Mouse (Mus musculus): ENCODE data around the gene Qars. TPM values are rescaled to one million over a fixed set of nuclear protein-coding genes. Genes with fewer than 3 reads are reported as not detected.

The Qars gene
- total RNA-seq, 2 experiments from 2014 or later, result 76.7 to 80.8 TPM

DNA sequence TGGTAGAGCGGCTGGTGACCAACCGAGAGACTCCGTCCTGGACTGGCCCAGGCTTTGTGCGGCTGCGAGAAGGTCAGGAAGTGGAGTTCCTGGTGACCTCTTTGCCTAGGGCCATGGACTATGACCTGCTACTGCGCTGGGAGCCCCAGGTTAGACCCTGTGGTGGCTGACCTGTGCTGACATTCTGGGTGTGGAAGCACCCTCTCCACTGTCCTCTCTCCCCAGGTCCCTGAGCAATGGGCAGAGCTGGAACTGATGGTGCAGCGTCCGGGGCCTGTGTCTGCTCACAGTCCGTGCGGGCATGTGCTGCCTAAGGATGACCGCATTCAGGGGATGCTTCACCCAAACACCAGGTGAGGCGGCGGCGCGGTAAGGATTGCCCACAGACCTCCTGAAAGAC, 23.5 kb upstream of the Qars start:
- DNase-seq (ENCODE audit: low spot score in 2 of 2), result no peak
- intact Hi-C loops (cut with DNase I), result no loop called here

DNA sequence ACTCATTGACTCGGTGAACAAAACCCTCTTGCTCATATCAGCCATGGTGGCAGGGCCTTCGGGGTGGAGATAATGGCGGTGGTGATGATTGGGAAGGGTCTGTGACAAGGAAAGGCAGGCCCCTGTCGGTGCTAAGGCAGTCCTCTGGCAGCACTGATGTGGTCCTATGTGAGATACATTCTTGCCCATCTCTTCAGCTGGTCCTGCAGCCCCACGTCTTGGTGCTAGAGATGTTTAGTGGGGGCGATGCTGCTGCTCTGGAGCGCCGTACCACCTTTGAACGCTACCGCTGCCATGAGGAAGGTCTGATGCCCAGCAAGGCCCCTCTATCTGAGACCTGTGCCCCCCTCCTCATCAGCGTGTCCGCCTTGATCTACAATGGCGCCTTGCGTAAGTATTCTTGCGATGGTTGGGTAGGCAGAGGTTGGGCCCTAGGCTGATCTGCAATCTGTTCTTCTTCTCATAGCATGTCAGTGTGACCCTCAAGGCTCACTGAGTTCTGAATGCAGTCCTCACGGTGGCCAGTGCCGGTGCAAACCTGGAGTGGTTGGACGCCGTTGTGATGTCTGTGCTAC, 22.1 kb upstream of the Qars start:
- intact Hi-C loops (cut with DNase I), result no loop called here
- DNase-seq (ENCODE audit: low spot score in 2 of 2), result no peak

DNA sequence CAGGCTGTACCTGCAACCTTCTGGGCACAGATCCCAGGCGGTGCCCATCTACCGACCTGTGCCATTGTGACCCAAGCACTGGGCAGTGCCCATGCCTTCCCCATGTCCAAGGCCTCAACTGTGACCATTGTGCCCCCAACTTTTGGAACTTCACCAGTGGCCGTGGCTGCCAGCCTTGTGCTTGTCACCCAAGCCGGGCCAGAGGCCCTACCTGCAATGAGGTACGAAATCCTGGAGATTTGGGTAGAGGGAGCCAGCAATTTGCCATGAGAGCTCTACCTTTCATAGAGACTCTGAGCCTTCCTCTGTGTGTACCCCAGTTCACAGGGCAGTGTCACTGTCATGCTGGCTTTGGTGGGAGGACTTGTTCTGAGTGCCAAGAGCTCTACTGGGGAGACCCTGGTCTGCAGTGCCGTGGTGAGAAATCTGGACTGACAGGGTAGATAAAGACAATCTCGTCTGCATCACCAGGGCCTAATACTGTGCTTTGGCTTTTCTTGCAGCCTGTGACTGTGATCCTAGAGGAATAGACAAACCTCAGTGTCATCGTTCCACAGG, 20.5 kb upstream of the Qars start:
- intact Hi-C loops (cut with DNase I), result no loop called here
- DNase-seq (ENCODE audit: low spot score in 2 of 2), result no peak

DNA sequence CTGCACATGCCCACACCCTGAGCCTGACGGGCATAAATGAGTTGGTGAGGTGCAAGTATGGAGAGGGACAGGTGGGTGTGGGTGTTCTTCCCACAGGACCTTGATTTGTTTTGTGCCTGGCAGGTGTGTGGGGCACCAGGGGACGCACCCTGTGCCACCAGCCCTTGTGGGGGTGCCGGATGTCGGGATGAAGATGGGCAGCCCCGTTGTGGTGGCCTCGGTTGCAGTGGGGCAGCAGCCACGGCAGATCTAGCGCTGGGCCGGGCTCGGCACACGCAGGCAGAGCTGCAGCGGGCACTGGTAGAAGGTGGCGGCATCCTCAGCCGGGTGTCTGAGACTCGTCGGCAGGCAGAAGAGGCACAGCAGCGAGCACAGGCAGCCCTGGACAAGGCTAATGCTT, 19.1 kb upstream of the Qars start:
- no peak for DNase-seq (ENCODE audit: low spot score in 2 of 2)
- intact Hi-C loops (cut with DNase I), result no loop called here

DNA sequence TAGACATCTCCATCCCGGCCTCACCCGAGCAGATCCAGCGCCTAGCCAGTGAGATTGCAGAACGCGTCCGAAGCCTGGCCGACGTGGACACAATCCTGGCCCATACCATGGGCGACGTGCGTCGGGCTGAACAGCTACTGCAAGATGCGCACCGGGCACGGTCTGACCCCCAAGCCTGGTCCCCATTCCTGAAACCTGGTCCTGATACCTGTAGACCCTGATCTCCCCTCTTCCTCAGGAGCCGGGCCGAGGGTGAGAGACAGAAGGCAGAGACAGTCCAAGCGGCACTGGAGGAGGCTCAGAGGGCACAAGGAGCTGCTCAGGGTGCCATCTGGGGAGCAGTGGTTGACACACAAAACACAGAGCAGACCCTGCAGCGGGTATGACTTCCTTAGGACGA, 18.3 kb upstream of the Qars start:
- intact Hi-C loops (cut with DNase I), result no loop called here
- DNase-seq (ENCODE audit: low spot score in 2 of 2), result no peak

DNA sequence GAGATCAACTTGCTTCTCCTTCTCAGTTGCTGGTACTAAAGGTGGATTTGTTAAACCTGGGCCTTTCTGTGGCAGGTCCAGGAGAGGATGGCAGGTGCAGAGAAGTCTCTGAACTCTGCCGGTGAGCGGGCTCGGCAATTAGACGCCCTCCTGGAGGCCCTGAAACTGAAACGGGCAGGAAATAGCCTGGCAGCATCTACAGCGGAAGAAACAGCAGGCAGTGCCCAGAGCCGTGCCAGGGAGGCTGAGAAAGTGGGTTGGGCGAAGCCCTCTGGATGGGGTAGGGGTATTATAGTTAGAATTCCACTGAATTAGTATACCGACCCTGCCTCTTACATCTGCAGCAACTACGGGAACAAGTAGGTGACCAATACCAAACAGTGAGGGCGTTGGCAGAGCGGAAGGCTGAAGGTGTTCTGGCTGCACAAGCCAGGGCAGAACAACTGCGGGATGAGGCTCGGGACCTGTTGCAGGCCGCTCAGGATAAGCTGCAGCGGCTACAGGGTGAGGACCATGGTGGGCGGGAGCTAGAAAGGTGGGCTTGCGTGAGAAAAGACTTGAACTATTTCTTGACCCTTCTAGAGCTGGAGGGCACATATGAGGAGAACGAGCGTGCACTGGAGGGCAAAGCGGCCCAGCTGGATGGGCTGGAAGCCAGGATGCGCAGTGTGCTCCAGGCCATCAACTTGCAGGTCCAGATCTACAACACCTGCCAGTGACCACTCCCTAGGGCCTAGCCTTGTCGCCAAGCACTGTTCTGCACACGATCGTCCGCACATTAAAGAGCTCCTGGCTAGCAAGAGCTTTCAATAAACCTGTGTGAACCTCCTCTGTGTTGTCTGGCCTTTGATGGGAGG, 17.6 kb upstream of the Qars start:
- DNase-seq (ENCODE audit: low spot score in 2 of 2), result no peak
- intact Hi-C loops (cut with DNase I), result no loop called here

DNA sequence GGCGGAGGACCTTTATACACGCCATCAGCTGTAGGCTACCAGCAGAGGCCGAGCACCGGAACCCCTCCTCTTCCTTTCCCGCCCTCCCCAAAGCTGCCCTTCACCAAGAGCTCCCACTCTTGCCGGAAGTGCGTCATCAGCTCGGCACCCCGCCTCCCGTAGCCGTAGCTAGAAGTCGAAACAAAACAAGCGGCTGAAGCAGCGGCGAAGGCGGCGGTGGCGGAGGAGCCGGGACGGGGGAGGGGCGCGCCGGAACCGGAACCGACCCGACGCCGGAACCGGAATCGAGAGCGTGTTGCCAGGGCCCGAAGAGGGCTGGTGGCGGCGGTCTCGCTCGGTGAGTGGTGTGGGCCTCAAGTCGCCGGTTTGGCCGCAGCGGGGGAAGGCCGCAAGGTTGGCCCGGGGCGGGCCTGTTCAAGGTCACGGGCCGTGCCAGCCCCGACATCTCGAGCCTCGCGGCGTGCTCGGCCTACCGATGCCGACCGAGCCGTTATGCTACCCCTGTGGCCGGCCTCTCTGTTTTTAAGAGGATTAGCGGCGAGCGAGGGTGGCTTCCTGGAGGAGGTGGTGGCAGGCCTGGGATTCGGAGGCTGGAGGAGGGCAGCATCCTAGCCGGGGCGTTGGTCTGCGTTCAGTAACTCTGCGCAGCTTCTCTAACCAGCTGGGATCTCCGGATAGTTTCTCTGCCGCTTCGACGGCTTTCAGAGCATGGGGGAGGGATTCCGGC, 16.8 kb upstream of the Qars start, which contains the start of gene Usp19:
Usp19 (plus strand) TSS at position 44 of the 727 bp plus-strand sequence.
- intact Hi-C loops (cut with DNase I), result no loop called here
- peak; percentile 95 for DNase-seq (ENCODE audit: low spot score in 2 of 2)

DNA sequence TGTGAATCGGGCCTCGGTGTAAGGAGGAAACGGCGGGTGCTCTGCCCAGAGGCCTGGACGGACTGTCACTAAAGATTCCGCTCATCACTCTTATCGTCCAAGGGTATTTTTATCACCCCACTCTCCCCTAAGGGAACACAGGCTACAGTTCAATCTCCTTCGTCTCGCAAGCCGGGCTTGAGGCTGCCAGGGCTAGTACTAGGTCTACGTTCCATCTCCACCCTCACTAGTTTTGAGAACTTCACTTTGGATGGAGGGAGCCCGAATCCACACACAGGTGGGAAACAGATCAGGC, 16.3 kb upstream of the Qars start:
- intact Hi-C loops (cut with DNase I), result no loop called here

DNA sequence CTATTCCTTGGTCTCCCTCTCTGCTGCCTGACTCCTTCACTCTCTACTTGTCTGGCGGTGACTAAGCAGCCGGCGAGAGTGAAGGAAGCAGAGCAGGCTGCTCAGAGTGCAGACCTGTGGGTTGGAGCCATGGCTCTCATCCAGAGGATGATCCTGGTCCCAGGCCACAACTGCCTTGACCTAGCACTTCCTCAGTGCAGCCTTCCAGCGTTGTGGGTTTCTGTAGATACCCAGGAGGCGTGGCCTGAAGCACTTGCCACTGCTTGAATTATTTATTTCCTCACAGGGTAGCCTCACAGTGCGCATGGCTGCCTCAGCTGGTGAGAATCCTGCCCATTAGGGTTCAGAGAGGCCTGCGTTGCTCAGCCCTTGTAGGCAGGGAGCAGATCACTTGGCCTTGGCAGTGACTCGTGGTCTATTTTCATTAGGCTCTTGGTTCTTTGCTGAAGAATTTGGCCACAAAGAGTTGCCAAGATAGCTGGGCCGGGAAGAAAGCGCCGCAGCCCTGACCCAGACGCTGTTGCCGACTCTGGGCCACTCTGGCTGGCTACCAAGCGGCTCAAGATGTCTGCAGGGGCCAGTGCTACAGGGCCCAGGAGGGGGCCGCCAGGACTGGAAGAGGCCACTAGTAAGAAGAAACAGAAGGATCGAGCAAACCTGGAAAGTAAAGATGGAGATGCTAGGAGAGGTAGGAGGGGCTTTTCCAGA, 15.3 kb upstream of the Qars start:
- no peak for DNase-seq (ENCODE audit: low spot score in 2 of 2)
- intact Hi-C loops (cut with DNase I), result no loop called here

More for the DNA sequence above, 16.3 kb upstream of the Qars start:
- no peak for DNase-seq (ENCODE audit: low spot score in 2 of 2)

DNA sequence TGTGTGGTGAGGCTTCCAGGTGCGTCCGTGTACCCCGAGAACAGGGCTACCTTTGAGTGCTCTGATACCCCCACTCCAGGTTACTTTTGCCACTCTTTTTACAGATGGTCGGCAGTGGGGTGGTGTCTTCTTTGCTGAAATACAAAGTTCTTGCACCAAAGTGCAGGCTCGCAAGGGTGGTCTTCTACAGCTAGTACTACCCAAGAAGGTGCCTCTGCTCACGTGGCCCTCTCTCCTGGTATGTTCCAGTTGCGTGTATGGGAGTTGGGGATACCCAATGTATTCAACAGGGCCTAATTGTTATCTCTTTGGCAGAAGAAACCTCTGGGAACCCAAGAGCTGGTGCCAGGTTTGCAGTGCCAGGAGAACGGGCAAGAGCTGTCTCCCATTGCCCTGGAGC, 14.3 kb upstream of the Qars start:
- intact Hi-C loops (cut with DNase I), result no loop called here
- DNase-seq (ENCODE audit: low spot score in 2 of 2), result no peak

DNA sequence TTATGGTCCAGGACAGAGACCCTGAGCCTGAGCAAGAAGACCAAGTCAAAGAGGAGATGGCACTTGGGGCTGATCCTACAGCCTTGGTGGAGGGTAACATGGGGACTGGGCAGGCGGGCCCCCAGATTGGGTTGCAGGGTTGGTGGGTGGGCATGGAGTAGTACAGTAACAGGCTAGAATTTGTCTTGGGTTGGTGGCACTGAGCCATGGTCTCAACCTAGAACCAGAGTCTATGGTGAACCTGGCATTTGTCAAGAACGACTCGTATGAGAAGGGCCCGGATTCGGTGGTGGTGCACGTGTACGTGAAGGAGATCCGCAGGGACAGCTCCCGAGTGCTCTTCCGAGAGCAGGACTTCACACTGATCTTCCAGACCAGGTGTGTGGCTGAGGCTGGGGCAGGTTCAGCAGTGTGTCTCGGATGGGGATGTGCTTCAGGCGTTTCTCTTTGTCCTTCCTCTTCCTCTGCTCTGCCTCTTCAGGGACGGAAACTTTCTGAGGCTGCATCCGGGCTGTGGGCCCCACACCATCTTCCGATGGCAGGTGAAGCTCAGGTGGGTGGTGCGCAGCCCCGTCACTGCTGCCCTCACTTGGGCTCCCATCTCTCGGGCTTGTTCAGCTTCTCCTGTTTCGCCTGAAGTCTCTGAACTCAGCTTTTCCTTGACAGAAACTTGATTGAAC, 13.2 kb upstream of the Qars start:
- DNase-seq (ENCODE audit: low spot score in 2 of 2), result no peak
- intact Hi-C loops (cut with DNase I), result no loop called here

DNA sequence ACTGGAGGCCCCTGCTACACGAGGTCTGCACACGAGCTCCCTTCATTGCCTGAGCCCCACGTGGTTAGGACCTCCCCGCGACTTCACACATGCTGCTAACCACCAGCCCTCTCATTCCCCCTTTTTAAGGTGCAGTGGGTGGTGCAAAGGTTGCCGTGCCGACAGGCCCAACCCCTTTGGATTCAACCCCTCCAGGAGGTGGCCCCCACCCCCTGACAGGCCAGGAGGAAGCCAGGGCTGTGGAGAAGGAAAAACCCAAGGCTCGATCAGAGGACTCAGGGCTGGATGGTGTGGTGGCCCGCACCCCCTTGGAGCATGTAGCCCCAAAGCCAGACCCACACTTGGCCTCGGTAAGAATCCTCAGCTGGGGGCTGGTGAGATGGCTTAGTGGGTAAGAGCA, 12.6 kb upstream of the Qars start:
- intact Hi-C loops (cut with DNase I), result no loop called here
- DNase-seq (ENCODE audit: low spot score in 2 of 2), result no peak

DNA sequence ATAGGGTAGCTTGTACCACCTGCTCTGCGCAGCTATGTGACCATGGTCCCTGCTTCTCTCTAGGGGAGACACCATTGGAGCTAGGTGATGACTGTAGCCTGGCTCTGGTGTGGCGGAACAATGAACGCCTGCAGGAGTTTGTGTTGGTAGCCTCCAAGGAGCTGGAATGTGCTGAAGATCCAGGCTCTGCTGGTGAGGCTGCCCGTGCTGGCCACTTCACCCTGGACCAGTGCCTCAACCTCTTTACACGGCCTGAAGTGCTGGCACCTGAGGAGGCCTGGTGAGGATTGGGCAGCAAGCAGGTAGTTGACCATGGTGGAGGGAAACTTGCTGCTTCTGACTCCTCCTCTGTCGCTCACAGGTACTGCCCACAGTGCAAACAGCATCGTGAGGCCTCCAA, 8.3 kb upstream of the Qars start:
- DNase-seq (ENCODE audit: low spot score in 2 of 2), result no peak
- intact Hi-C loops (cut with DNase I), result no loop called here

DNA sequence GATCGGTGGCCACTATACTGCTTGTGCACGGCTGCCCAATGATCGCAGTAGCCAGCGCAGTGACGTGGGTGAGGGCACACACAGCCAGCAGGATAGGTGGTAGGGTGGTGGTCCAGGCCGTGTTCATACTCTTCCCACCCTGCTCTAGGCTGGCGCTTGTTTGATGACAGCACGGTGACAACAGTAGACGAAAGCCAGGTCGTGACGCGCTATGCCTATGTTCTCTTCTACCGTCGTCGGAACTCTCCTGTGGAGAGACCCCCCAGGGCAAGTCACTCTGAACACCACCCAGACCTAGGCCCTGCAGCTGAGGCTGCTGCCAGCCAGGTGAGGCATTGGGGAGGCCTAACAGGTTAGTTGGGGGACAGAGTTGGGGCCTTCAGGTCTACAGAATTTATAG, 7.6 kb upstream of the Qars start:
- DNase-seq (ENCODE audit: low spot score in 2 of 2), result no peak
- intact Hi-C loops (cut with DNase I), result no loop called here

DNA sequence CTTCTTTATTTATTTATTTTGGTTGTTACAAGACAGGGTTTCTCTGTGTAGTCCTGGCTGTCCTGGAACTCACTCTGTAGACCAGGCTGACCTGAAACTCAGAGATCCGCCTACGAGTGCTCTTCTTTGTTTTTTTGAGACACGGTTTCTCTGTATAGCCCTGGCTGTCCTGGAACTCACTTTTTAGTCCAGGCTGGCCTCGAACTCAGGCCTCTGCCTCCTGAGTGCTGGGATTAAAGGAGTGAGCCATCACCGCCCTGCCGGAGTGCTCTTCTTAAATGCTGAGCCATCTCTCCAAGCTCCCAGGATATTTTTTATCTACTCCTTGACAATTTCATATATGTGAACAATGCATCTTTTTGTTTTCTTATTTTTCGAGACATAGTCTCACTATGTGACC, 605 bp upstream of the Qars start:
- intact Hi-C loops (cut with DNase I), result no loop called here
- no peak for DNase-seq (ENCODE audit: low spot score in 2 of 2)

DNA sequence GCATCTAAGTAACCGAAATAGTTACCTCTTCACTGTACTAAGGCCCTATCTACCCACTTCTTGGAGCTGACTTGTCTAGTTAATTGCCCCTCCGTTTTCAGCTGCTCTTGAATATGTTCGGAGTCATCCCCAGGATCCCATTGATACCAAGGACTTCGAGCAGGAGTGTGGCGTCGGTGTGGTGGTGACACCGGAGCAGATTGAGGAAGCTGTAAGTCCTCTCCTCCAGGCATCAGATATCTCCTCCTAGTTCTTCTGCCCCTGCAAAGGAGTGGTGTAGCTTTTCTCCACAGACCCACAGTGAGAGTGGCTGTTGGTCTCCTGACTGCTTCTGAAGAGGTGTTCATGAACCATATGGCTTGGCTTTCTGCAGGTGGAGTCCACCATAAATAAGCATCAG, 1.3 kb downstream of the Qars start:
- intact Hi-C loops (cut with DNase I), result no loop called here
- no peak for DNase-seq (ENCODE audit: low spot score in 2 of 2)

DNA sequence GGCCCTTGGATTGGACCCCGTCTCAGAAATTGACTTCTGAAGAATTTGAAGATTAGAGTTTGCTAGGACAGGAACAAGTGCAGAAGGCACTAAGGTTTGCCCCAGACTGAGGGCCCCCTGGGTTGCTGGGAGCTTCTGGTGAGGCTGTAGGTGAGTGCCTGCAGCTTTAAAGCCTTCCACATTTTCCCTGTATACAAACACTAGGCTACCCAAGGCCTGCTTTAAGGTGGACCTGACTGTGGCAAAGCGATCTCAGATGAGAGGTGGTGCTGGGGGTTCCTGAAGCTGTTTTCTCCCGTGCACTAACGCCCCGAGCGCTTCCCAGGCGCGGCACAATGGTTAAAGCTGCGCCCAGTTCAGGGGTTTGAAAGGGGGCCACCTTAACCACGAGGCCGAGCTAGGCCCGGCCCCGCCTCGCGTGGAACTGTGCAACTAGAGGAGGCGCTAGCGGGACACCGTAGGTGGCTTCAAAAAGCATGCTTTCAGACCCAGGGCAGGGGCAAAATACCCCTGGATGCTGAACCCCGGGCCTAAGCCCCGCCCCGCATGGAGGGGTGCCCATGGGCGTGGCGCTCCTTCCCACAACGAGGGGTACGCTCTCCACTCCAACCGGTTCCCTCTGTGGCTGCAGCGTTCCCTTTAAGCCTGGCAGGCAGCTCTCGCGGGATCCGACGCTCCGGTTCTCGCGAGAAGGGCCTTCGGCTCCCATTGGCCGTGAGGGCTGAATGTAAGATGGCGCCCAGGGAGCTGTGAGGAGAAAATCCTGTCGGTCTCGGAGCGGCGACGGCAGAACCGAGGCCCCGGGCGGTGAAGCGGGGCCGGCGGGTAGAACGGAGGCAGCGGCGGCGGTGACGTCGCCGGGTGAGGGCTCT, 9.1 kb downstream of the Qars start, which contains the start of gene Qrich1:
Qrich1 (plus strand) TSS at position 427 of the 872 bp plus-strand sequence.
- intact Hi-C loops (cut with DNase I), result loop anchor here (5.0 kb wide), 1 partner anchor 36 kb away; no protein-coding TSS in a partner anchor
- peak; percentile 94 to 95 for DNase-seq (ENCODE audit: low spot score in 2 of 2)

DNA sequence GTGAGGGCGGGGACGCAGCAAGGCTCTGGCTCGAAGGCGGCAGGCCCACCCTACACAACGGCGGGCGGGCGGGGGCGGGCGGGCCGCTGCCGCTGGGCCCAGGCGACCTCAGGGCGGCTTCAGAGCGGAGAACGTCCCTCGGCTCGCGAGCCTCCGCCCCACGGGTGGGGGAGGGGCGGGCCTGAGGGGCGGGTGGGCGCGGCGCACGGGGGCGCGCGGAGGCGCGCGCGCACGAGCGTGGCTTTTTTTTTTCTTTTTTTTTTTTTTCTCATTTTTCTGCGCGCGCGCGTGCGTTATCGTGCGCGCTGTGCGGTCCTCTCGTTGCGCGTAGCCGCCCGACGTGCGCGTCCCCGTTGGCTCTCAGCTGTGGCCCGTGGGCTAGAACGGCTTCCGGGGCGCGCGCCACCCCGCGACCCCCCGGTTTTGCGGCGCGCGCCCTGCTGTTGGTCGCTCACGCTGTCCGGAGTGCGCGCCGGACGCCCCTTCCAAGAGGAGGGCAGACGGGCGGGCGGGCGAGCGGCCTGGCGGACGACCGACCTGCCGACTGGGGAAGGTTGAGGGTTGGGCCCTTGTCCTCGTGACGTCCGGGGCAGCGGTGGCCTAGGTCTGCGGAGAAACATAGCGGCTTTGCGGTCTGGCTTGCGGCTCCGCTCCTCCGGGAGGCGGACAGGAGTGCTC, 9.9 kb downstream of the Qars start:
- intact Hi-C loops (cut with DNase I), result loop anchor here (5.0 kb wide), 1 partner anchor 35 kb away; no protein-coding TSS in a partner anchor
- DNase-seq (ENCODE audit: low spot score in 2 of 2), result peak; percentile 88 to 90
